In the genomic region with DNA sequence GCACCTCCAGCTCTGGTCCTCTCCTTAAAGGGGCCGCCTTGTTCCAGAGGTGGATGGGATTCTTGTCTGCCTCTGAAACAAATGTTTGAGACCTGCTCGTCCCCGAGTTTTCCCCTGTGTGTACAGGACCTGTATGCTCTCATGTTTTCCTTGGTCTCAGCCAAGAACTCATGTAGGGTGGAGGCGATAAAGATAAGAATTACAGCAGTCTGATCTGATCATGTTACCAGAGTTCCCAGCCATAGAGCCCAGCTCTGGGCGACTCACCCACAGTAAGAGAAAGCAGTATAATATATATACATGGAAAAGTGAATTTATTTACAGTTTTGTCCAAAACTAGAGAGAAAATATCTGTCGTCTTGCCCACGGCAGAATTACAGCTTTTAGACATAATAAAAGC, we compare ENCODE assay signal across 19 mouse cellular contexts.
"Had no signal": no experiment of that assay in that cellular context is flagged by ENCODE, and none has a peak within 500 bp of the region (broad histone marks: within the 10 kb centered on the region; RNA-seq: fewer than 3 reads in every experiment).

No protein-coding gene starts in this region.

- H3K27me3 ChIP-seq: midbrain, embryonic 12.5 days; neural tube, embryonic 13.5 days; neural tube, embryonic 15.5 days; stomach, embryonic 15.5 days had no signal

- H3K9me3 ChIP-seq: midbrain, embryonic 10.5 days; midbrain, embryonic 12.5 days; neural tube, embryonic 13.5 days; neural tube, embryonic 15.5 days; stomach, embryonic 15.5 days had no signal

- H3K4me1 ChIP-seq: midbrain, embryonic 12.5 days had no signal

- H3K4me2 ChIP-seq: lung, embryonic 14.5 days; midbrain, embryonic 12.5 days; neural tube, embryonic 13.5 days; neural tube, embryonic 15.5 days; stomach, embryonic 15.5 days had no signal

- H3K27ac ChIP-seq: midbrain, embryonic 10.5 days; midbrain, embryonic 12.5 days; neural tube, embryonic 13.5 days; neural tube, embryonic 15.5 days; stomach, embryonic 15.5 days; stomach, postnatal 0 days had no signal

- ATAC-seq: midbrain, embryonic 16.5 days had no signal

- DNase-seq: lung, adult 18-20 months; lung, embryonic 14.5 days; lung, postnatal 10 days; lung, postnatal 4 days; midbrain, embryonic 14.5 days; retina, postnatal 1 day; right cerebral cortex, adult 18-20 months; right cerebral cortex, postnatal 25 days; thymus, adult 2 months; thymus, postnatal 14 days; thymus, postnatal 36 days had no signal

- H3K4me3 ChIP-seq: midbrain, embryonic 10.5 days; midbrain, embryonic 12.5 days; myocyte; neural tube, embryonic 13.5 days; neural tube, embryonic 15.5 days; stomach, embryonic 15.5 days had no signal

- H3K9ac ChIP-seq: lung, embryonic 14.5 days; midbrain, embryonic 12.5 days; neural tube, embryonic 13.5 days; neural tube, embryonic 15.5 days; stomach, embryonic 15.5 days had no signal

- H3K36me3 ChIP-seq: midbrain, embryonic 10.5 days; midbrain, embryonic 12.5 days; neural tube, embryonic 13.5 days; neural tube, embryonic 15.5 days; stomach, embryonic 15.5 days had no signal
